Mouse (Mus musculus): Measurements from ENCODE around the gene Ngb.

DNA sequence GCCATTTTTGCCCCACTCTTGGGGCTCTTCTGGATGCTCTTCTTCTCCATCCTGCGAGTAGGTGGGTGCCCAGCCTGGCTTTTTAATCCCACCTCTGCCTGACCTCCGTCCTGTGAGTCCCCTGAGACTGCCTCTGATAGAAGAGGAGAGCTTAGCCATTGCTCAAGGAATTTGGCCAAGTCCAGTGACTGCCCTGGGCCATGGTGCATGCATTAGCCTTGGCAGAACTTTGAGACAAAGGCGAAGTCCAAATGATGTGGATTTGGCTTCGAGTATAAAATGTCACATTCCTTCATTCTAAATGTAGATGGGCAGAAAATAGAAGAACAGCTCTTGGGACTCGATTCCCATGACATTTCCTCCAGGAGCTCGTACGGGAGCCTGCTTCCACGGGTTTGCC is 19.5 kb downstream of the Ngb start:
- TF ChIP-seq TAL1 (IDR thresholded peaks at IDR 0.05; ENCODE audit: low read length) (no peak), GATA1 (IDR thresholded peaks at IDR 0.05; ENCODE audit: low read length) (no peak)

Measured in erythroblast, embryonic 14.5 days (primary cell).